Mouse (Mus musculus) lung, postnatal 0 days (tissue): ENCODE data around the gene Creb3l1.

ENCODE experiments used
- CTCF ChIP-seq: IDR thresholded peaks from 2 replicates; pipeline ENCODE4 v1.5.1; 2016; ENCODE audit warnings: antibody characterized with exemption, mild to moderate bottlenecking
- EP300 ChIP-seq: IDR thresholded peaks from 2 replicates; pipeline ENCODE4 v1.6.1; 2016; ENCODE audit warnings: antibody characterized with exemption, mild to moderate bottlenecking, control low read depth

- TF ChIP-seq CTCF (no peak), EP300 (no peak)
Measured at GRCm38 (mm10) chr2:92060291-92060690, 36.0 kb upstream of the Creb3l1 start.
